Mouse (Mus musculus): ENCODE results near the gene Tomt. TPM values are rescaled to one million over a fixed set of nuclear protein-coding genes. Genes with fewer than 3 reads are reported as not detected.

Gene Tomt
- polyA plus RNA-seq, 1 experiment from 2014 or later = 0.23 TPM

Small RNA genes lying within 50 kb of the gene (microRNA-seq; reads per million reads assigned to microRNA genes)
- not detected for gene Gm22655

Other genes starting within 250 kb of the Tomt start
- 54.8 and 58.9 TPM in 2 replicates for gene Clpb, start 242.7 kb downstream of the Tomt start, polyA plus RNA-seq (2015; fragmentation: Nextera tagmentation; extraction: Ambion mirVana)
- gene Phox2a, start 88.0 kb downstream of the Tomt start, polyA plus RNA-seq (2015; fragmentation: Nextera tagmentation; extraction: Ambion mirVana) = 0.14 and 0.23 TPM in 2 replicates
- 49.4 and 56.6 TPM in 2 replicates for gene Inppl1, start 68.1 kb downstream of the Tomt start, polyA plus RNA-seq (2015; fragmentation: Nextera tagmentation; extraction: Ambion mirVana)
- 3.8 and 5.6 TPM in 2 replicates for gene Folr2, start 49.2 kb downstream of the Tomt start, polyA plus RNA-seq (2015; fragmentation: Nextera tagmentation; extraction: Ambion mirVana)
- 54.5 and 56.5 TPM in 2 replicates for gene Anapc15, start 42.6 kb downstream of the Tomt start, polyA plus RNA-seq (2015; fragmentation: Nextera tagmentation; extraction: Ambion mirVana)
- gene Folr1, start 35.6 kb downstream of the Tomt start, polyA plus RNA-seq (2015; fragmentation: Nextera tagmentation; extraction: Ambion mirVana) = 0.61 and 0.65 TPM in 2 replicates
- gene Lamtor1, start 455 bp downstream of the Tomt start, polyA plus RNA-seq (2015; fragmentation: Nextera tagmentation; extraction: Ambion mirVana) = 166 and 174 TPM in 2 replicates
- 8.8 and 11.5 TPM in 2 replicates for gene Lrrc51, start 27.5 kb upstream of the Tomt start, polyA plus RNA-seq (2015; fragmentation: Nextera tagmentation; extraction: Ambion mirVana)
- gene Numa1, start 27.8 kb upstream of the Tomt start, polyA plus RNA-seq (2015; fragmentation: Nextera tagmentation; extraction: Ambion mirVana) = 66.2 and 72.9 TPM in 2 replicates
- gene Il18bp, start 112.3 kb upstream of the Tomt start, polyA plus RNA-seq (2015; fragmentation: Nextera tagmentation; extraction: Ambion mirVana) = 1.9 and 2.4 TPM in 2 replicates
- gene Rnf121, start 159.1 kb upstream of the Tomt start, polyA plus RNA-seq (2015; fragmentation: Nextera tagmentation; extraction: Ambion mirVana) = 30.8 and 32.8 TPM in 2 replicates
- 30.6 and 32.3 TPM in 2 replicates for gene Xndc1, start 159.2 kb upstream of the Tomt start, polyA plus RNA-seq (2015; fragmentation: Nextera tagmentation; extraction: Ambion mirVana)
- 1.5 and 1.6 TPM in 2 replicates for gene Xntrpc, start 159.4 kb upstream of the Tomt start, polyA plus RNA-seq (2015; fragmentation: Nextera tagmentation; extraction: Ambion mirVana)
- gene Trpc2, start 176.8 kb upstream of the Tomt start, polyA plus RNA-seq (2015; fragmentation: Nextera tagmentation; extraction: Ambion mirVana) = not detected in 2 replicates
- gene Art1, start 195.4 kb upstream of the Tomt start, polyA plus RNA-seq (2015; fragmentation: Nextera tagmentation; extraction: Ambion mirVana) = 14.9 and 38.9 TPM in 2 replicates
- 3.1 and 3.9 TPM in 2 replicates for gene Art5, start 203.1 kb upstream of the Tomt start, polyA plus RNA-seq (2015; fragmentation: Nextera tagmentation; extraction: Ambion mirVana)
- 0.15 TPM in 1 of 2 replicates, not detected in the other for gene Chrna10, start 210.5 kb upstream of the Tomt start, polyA plus RNA-seq (2015; fragmentation: Nextera tagmentation; extraction: Ambion mirVana)

Data from limb, embryonic 15.5 days (tissue).